Mouse (Mus musculus) limb, embryonic 15.5 days (tissue): Measurements from ENCODE around the gene Depdc5. TPM values are rescaled to one million over a fixed set of nuclear protein-coding genes. Genes with fewer than 3 reads are reported as not detected.
"Not testable (repeated sequence)": the region's sequence is repeated elsewhere in the genome, so short reads cannot be mapped to it uniquely, and the experiment has no call there.

Experiments
- ATAC-seq: fragments of 200-750 bp; cut with Nextera tagmentation; 2 replicates; pipeline ENCODE4 v1.8.0; 2017; ENCODE audit warnings: low read depth, moderate TSS enrichment; ENCODE audit not compliant: insufficient number of reproducible peaks, low FRiP score, low TSS enrichment
- H3K27ac ChIP-seq: fragments of 300-500 bp; sonication (generic); 2 replicates; pipeline ENCODE4 v1.5.1; 2015; ENCODE audit warnings: moderate library complexity, mild to moderate bottlenecking, inconsistent platforms
- H3K27me3 ChIP-seq: fragments of 300-500 bp; sonication (generic); 2 replicates; pipeline ENCODE4 v1.6.1; 2015; ENCODE audit warnings: inconsistent platforms
- H3K36me3 ChIP-seq: fragments of 300-500 bp; sonication (generic); 2 replicates; pipeline ENCODE4 v1.6.1; 2015; ENCODE audit warnings: inconsistent platforms
- H3K4me1 ChIP-seq: fragments of 300-500 bp; sonication (generic); 2 replicates; pipeline ENCODE4 v1.6.1; 2015; ENCODE audit warnings: inconsistent platforms
- H3K4me2 ChIP-seq: fragments of 300-500 bp; sonication (generic); 2 replicates; pipeline ENCODE4 v1.6.1; 2015; ENCODE audit warnings: mild to moderate bottlenecking, inconsistent platforms
- H3K4me3 ChIP-seq: fragments of 300-500 bp; sonication (generic); 2 replicates; pipeline ENCODE4 v1.5.1; 2015; ENCODE audit warnings: mild to moderate bottlenecking, inconsistent platforms
- H3K9ac ChIP-seq: fragments of 300-500 bp; sonication (generic); 2 replicates; pipeline ENCODE4 v1.6.1; 2015; ENCODE audit warnings: inconsistent platforms
- H3K9me3 ChIP-seq: fragments of 300-500 bp; sonication (generic); 2 replicates; pipeline ENCODE4 v1.6.1; 2016; ENCODE audit warnings: inconsistent platforms
- WGBS: fragments of 180-500 bp; shearing (Covaris S2); methylation state at CpG from one replicate; pipeline ENCODE4 v1.1.7; 2015; 5-methylcytosine and 5-hydroxymethylcytosine counted together
- polyA plus RNA-seq: library from polyadenylated mRNA; unstranded; fragments of >200 nt; fragmentation: Nextera tagmentation; extraction: Ambion mirVana; gene quantifications from 2 replicates; pipeline ENCODE4 v1.2.1, GENCODE M21; 2015

Gene Depdc5
- 18.7 and 19.7 TPM in 2 replicates for polyA plus RNA-seq

- Histone ChIP-seq H3K9me3 (no peaks in the 10 kb centered on the region), H3K27ac (peak within 1 kb of the TSS; percentile 88), H3K9ac (peak within 1 kb of the TSS; percentile 65), H3K27me3 (no peaks in the 10 kb centered on the region), H3K4me3 (peak within 1 kb of the TSS; percentile 70), H3K36me3 (peaks cover 14% of the 10 kb centered on the region; the same call in 1 of the 2 replicates), H3K4me2 (peak within 1 kb of the TSS; percentile 59), H3K4me1 (peaks cover 7% of the 10 kb centered on the region)
- peak; percentile 97 for ATAC-seq
- WGBS = under 1% methylated on average over 59 of the region's 64 CpGs
Observed at GRCm38 (mm10) chr5:32863253-32864228, at the start of gene Depdc5. TSS of gene Depdc5 (plus strand) at chr5:32863701.

GRCm38 (mm10) chr5:32815396-32815795, 48.1 kb upstream of the Depdc5 start:
- ATAC-seq = no peak
- WGBS = 89% methylated on average over 4 of the region's 4 CpGs
- H3K9ac ChIP-seq = no peak overlapping the region

GRCm38 (mm10) chr5:32820471-32820870, 43.0 kb upstream of the Depdc5 start:
- Histone ChIP-seq H3K4me1 (no peaks in the 10 kb centered on the region), H3K27ac (no peak overlapping the region), H3K4me3 (no peak overlapping the region), H3K36me3 (peaks cover 65% of the 10 kb centered on the region), H3K9ac (no peak overlapping the region), H3K27me3 (no peaks in the 10 kb centered on the region), H3K9me3 (no peaks in the 10 kb centered on the region), H3K4me2 (no peak overlapping the region)
- no peak for ATAC-seq
- 92% methylated on average over 8 of the region's 8 CpGs for WGBS

More at GRCm38 (mm10) chr5:32815396-32815795, 48.1 kb upstream of the Depdc5 start:
- Histone ChIP-seq H3K4me2 (no peak overlapping the region), H3K9me3 (no peaks in the 10 kb centered on the region), H3K27ac (no peak overlapping the region), H3K36me3 (peaks cover 59% of the 10 kb centered on the region), H3K4me1 (no peaks in the 10 kb centered on the region), H3K27me3 (no peaks in the 10 kb centered on the region), H3K4me3 (no peak overlapping the region)

- peaks cover 72% of the 10 kb centered on the region for H3K36me3 ChIP-seq
- WGBS = 91% methylated on average over 7 of the region's 7 CpGs
- no peaks in the 10 kb centered on the region for H3K27me3 ChIP-seq
- H3K4me2 ChIP-seq = no peak within 1 kb of the TSS
- no peak within 1 kb of the TSS for H3K4me3 ChIP-seq
- ATAC-seq = no peak
- H3K9ac ChIP-seq = no peak within 1 kb of the TSS
- no peak within 1 kb of the TSS for H3K27ac ChIP-seq
- no peaks in the 10 kb centered on the region for H3K4me1 ChIP-seq
- no peaks in the 10 kb centered on the region for H3K9me3 ChIP-seq
Observed at GRCm38 (mm10) chr5:32827009-32827408, 36.5 kb upstream of the Depdc5 start, which contains the start of gene Gm20671. TSS of gene Gm20671 (minus strand) at chr5:32827109.

GRCm38 (mm10) chr5:32828766-32829165, 34.7 kb upstream of the Depdc5 start:
- H3K27ac ChIP-seq, H3K4me3 ChIP-seq, H3K9ac ChIP-seq, H3K27me3 ChIP-seq, H3K4me1 ChIP-seq, H3K4me2 ChIP-seq, H3K9me3 ChIP-seq, ATAC-seq: not testable (repeated sequence)
- H3K36me3 ChIP-seq = peaks cover 78% of the 10 kb centered on the region
- 81% methylated on average over 1 of the region's 1 CpGs for WGBS

- ATAC-seq = no peak
- WGBS = 87% methylated on average over 2 of the region's 2 CpGs
- no peak overlapping the region for H3K4me3 ChIP-seq
- no peak overlapping the region for H3K4me2 ChIP-seq
- H3K36me3 ChIP-seq = peaks cover 90% of the 10 kb centered on the region
- no peaks in the 10 kb centered on the region for H3K4me1 ChIP-seq
- no peaks in the 10 kb centered on the region for H3K9me3 ChIP-seq
- no peaks in the 10 kb centered on the region for H3K27me3 ChIP-seq
- H3K27ac ChIP-seq = no peak overlapping the region
- H3K9ac ChIP-seq = no peak overlapping the region
Observed at GRCm38 (mm10) chr5:32830054-32830453, 33.4 kb upstream of the Depdc5 start.

- no peak for ATAC-seq
- WGBS = 95% methylated on average over 1 of the region's 1 CpGs
- H3K9ac ChIP-seq = no peak overlapping the region
- H3K4me3 ChIP-seq = no peak overlapping the region
- no peaks in the 10 kb centered on the region for H3K27me3 ChIP-seq
- H3K4me2 ChIP-seq = no peak overlapping the region
- no peaks in the 10 kb centered on the region for H3K9me3 ChIP-seq
- H3K36me3 ChIP-seq = peaks cover 84% of the 10 kb centered on the region
- H3K27ac ChIP-seq = no peak overlapping the region
- no peaks in the 10 kb centered on the region for H3K4me1 ChIP-seq
Observed at GRCm38 (mm10) chr5:32834497-32834896, 29.0 kb upstream of the Depdc5 start.

GRCm38 (mm10) chr5:32836976-32837375, 26.5 kb upstream of the Depdc5 start:
- Histone ChIP-seq H3K9me3 (no peaks in the 10 kb centered on the region), H3K36me3 (peaks cover 76% of the 10 kb centered on the region), H3K4me1 (no peaks in the 10 kb centered on the region), H3K4me3 (no peak overlapping the region), H3K4me2 (no peak overlapping the region), H3K27ac (no peak overlapping the region), H3K27me3 (no peaks in the 10 kb centered on the region), H3K9ac (no peak overlapping the region)
- no peak for ATAC-seq
- WGBS = 65% methylated on average over 5 of the region's 5 CpGs

- 91% methylated on average over 2 of the region's 2 CpGs for WGBS
- no peak overlapping the region for H3K27ac ChIP-seq
- no peak overlapping the region for H3K9ac ChIP-seq
- H3K9me3 ChIP-seq = no peaks in the 10 kb centered on the region
- H3K36me3 ChIP-seq = peaks cover 74% of the 10 kb centered on the region
- no peak overlapping the region for H3K4me3 ChIP-seq
- no peaks in the 10 kb centered on the region for H3K4me1 ChIP-seq
- no peak overlapping the region for H3K4me2 ChIP-seq
- ATAC-seq = no peak
- no peaks in the 10 kb centered on the region for H3K27me3 ChIP-seq
Observed at GRCm38 (mm10) chr5:32840029-32840428, 23.5 kb upstream of the Depdc5 start.

GRCm38 (mm10) chr5:32849178-32849577, 14.3 kb upstream of the Depdc5 start:
- no peak for ATAC-seq
- WGBS = 96% methylated on average over 3 of the region's 3 CpGs

GRCm38 (mm10) chr5:32849580-32849979, 13.9 kb upstream of the Depdc5 start:
- H3K36me3 ChIP-seq = peaks cover 30% of the 10 kb centered on the region; the same call in 1 of the 2 replicates
- H3K27ac ChIP-seq, H3K27me3 ChIP-seq, ATAC-seq, H3K4me2 ChIP-seq, H3K4me3 ChIP-seq, H3K9me3 ChIP-seq, H3K9ac ChIP-seq: not testable (repeated sequence)
- H3K4me1 ChIP-seq = peaks cover 16% of the 10 kb centered on the region
- 89% methylated on average over 3 of the region's 3 CpGs for WGBS

More at GRCm38 (mm10) chr5:32849178-32849577, 14.3 kb upstream of the Depdc5 start:
- Histone ChIP-seq H3K4me3 (no peak overlapping the region), H3K27me3 (no peaks in the 10 kb centered on the region), H3K4me1 (peaks cover 16% of the 10 kb centered on the region), H3K36me3 (peaks cover 30% of the 10 kb centered on the region; the same call in 1 of the 2 replicates), H3K27ac (no peak overlapping the region), H3K9me3 (no peaks in the 10 kb centered on the region), H3K4me2 (no peak overlapping the region), H3K9ac (no peak overlapping the region)

GRCm38 (mm10) chr5:32852026-32852425, 11.5 kb upstream of the Depdc5 start:
- Histone ChIP-seq H3K4me1 (peaks cover 16% of the 10 kb centered on the region), H3K9me3 (no peaks in the 10 kb centered on the region), H3K36me3 (peaks cover 9% of the 10 kb centered on the region; the same call in 1 of the 2 replicates), H3K27me3 (no peaks in the 10 kb centered on the region), H3K27ac (no peak overlapping the region), H3K9ac (no peak overlapping the region), H3K4me2 (0 out of 2 replicates have a peak overlapping the region, but pooled peaks have one; percentile 68), H3K4me3 (no peak overlapping the region)
- WGBS = 63% methylated on average over 6 of the region's 6 CpGs
- no peak for ATAC-seq
